Mouse (Mus musculus): Measurements from ENCODE around the gene Tiam1.

- TF ChIP-seq CTCF (IDR thresholded peaks at IDR 0.05; ENCODE audit: low read depth, low read length): no peak
- no peak for TF ChIP-seq POLR2A (IDR thresholded peaks at IDR 0.05; ENCODE audit: extremely low read depth, insufficient read depth, low read length)
Measured at GRCm38 (mm10) chr16:89738963-89739362, 404.6 kb downstream of the Tiam1 start.
